Mouse (Mus musculus): ENCODE results near the gene Hfe2. TPM values are rescaled to one million over a fixed set of nuclear protein-coding genes. Genes with fewer than 3 reads are reported as not detected.
"Not testable (repeated sequence)": the region's sequence is repeated elsewhere in the genome, so short reads cannot be mapped to it uniquely, and the experiment has no call there.

Hfe2 gene
- polyA plus RNA-seq, 1 experiment from 2014 or later, result 0.57 TPM

GRCm38 (mm10) chr3:96484921-96485320 is 40.1 kb upstream of the Hfe2 start:
- Histone ChIP-seq H3K9me3 (ENCODE audit: control insufficient read depth, low read length) (no peaks in the 10 kb centered on the region), H3K9ac (ENCODE audit: low read length) (no peak overlapping the region), H3K4me2 (ENCODE audit: low read depth, low read length) (no peak overlapping the region), H3K4me3 (ENCODE audit: low read length) (no peak overlapping the region), H3K4me1 (replicated peaks; ENCODE audit: control insufficient read depth, insufficient read depth, low read length) (peaks cover 8% of the 10 kb centered on the region; the same call in 1 of the 2 replicates), H3K27me3 (ENCODE audit: control insufficient read depth, insufficient read depth, low read depth, low read length) (no peaks in the 10 kb centered on the region), H3K36me3 (ENCODE audit: control insufficient read depth, insufficient read depth, low read length) (no peaks in the 10 kb centered on the region), H3K27ac (ENCODE audit: low read length) (no peak overlapping the region)
- no peak for ATAC-seq (ENCODE audit: low read depth)
- WGBS, result 68% methylated on average over 4 of the region's 4 CpGs

GRCm38 (mm10) chr3:96485361-96485760 is 39.6 kb upstream of the Hfe2 start:
- Histone ChIP-seq H3K9ac (ENCODE audit: low read length) (no peak overlapping the region), H3K4me1 (replicated peaks; ENCODE audit: control insufficient read depth, insufficient read depth, low read length) (peaks cover 8% of the 10 kb centered on the region; the same call in 1 of the 2 replicates), H3K27ac (ENCODE audit: low read length) (no peak overlapping the region), H3K4me3 (ENCODE audit: low read length) (no peak overlapping the region), H3K36me3 (ENCODE audit: control insufficient read depth, insufficient read depth, low read length) (no peaks in the 10 kb centered on the region), H3K4me2 (ENCODE audit: low read depth, low read length) (0 out of 2 replicates have a peak overlapping the region, but pooled peaks have one; percentile 16), H3K27me3 (ENCODE audit: control insufficient read depth, insufficient read depth, low read depth, low read length) (no peaks in the 10 kb centered on the region), H3K9me3 (ENCODE audit: control insufficient read depth, low read length) (no peaks in the 10 kb centered on the region)
- WGBS, result 85% methylated on average over 2 of the region's 2 CpGs
- no peak for ATAC-seq (ENCODE audit: low read depth)

- 2% methylated on average over 3 of the region's 34 CpGs for WGBS
- not testable (repeated sequence) for H3K9ac ChIP-seq (ENCODE audit: low read length); H3K27me3 ChIP-seq (ENCODE audit: control insufficient read depth, insufficient read depth, low read depth, low read length); H3K36me3 ChIP-seq (ENCODE audit: control insufficient read depth, insufficient read depth, low read length); H3K27ac ChIP-seq (ENCODE audit: low read length); H3K4me2 ChIP-seq (ENCODE audit: low read depth, low read length); H3K9me3 ChIP-seq (ENCODE audit: control insufficient read depth, low read length); H3K4me1 ChIP-seq (replicated peaks; ENCODE audit: control insufficient read depth, insufficient read depth, low read length); H3K4me3 ChIP-seq (ENCODE audit: low read length)
- ATAC-seq (ENCODE audit: low read depth), result peak; percentile 62
These were observed 38.7 kb upstream of the Hfe2 start for GRCm38 (mm10) chr3:96486064-96486827.

- Histone ChIP-seq H3K4me2 (ENCODE audit: low read depth, low read length) (peak overlapping the region; percentile 56), H3K9ac (ENCODE audit: low read length) (0 out of 2 replicates have a peak overlapping the region, but pooled peaks have one; percentile 43), H3K27ac (ENCODE audit: low read length) (peak overlapping the region; percentile 36; the same call in 1 of the 2 replicates), H3K4me3 (ENCODE audit: low read length) (peak overlapping the region; percentile 33)
- WGBS, result 14% methylated on average over 5 of the region's 38 CpGs
- peak; percentile 84 for ATAC-seq (ENCODE audit: low read depth)
- not testable (repeated sequence) for H3K27me3 ChIP-seq (ENCODE audit: control insufficient read depth, insufficient read depth, low read depth, low read length); H3K4me1 ChIP-seq (replicated peaks; ENCODE audit: control insufficient read depth, insufficient read depth, low read length); H3K9me3 ChIP-seq (ENCODE audit: control insufficient read depth, low read length); H3K36me3 ChIP-seq (ENCODE audit: control insufficient read depth, insufficient read depth, low read length)
These were observed 38.0 kb upstream of the Hfe2 start for GRCm38 (mm10) chr3:96486828-96487559.

GRCm38 (mm10) chr3:96487596-96488289 is 37.2 kb upstream of the Hfe2 start:
- Histone ChIP-seq H3K4me1 (replicated peaks; ENCODE audit: control insufficient read depth, insufficient read depth, low read length) (peaks cover 8% of the 10 kb centered on the region; the same call in 1 of the 2 replicates), H3K9ac (ENCODE audit: low read length) (peak overlapping the region; percentile 46), H3K27me3 (ENCODE audit: control insufficient read depth, insufficient read depth, low read depth, low read length) (no peaks in the 10 kb centered on the region), H3K4me3 (ENCODE audit: low read length) (peak overlapping the region; percentile 37), H3K36me3 (ENCODE audit: control insufficient read depth, insufficient read depth, low read length) (no peaks in the 10 kb centered on the region), H3K27ac (ENCODE audit: low read length) (peak overlapping the region; percentile 89), H3K9me3 (ENCODE audit: control insufficient read depth, low read length) (no peaks in the 10 kb centered on the region), H3K4me2 (ENCODE audit: low read depth, low read length) (peak overlapping the region; percentile 56)
- no peak for ATAC-seq (ENCODE audit: low read depth)
- WGBS, result 3% methylated on average over 23 of the region's 26 CpGs

GRCm38 (mm10) chr3:96488290-96488906 is 36.6 kb upstream of the Hfe2 start:
- peak overlapping the region; percentile 46 for H3K9ac ChIP-seq (ENCODE audit: low read length)
- not testable (repeated sequence) for H3K27me3 ChIP-seq (ENCODE audit: control insufficient read depth, insufficient read depth, low read depth, low read length); H3K4me1 ChIP-seq (replicated peaks; ENCODE audit: control insufficient read depth, insufficient read depth, low read length); H3K36me3 ChIP-seq (ENCODE audit: control insufficient read depth, insufficient read depth, low read length); H3K9me3 ChIP-seq (ENCODE audit: control insufficient read depth, low read length)
- H3K27ac ChIP-seq (ENCODE audit: low read length), result peak overlapping the region; percentile 89
- H3K4me2 ChIP-seq (ENCODE audit: low read depth, low read length), result peak overlapping the region; percentile 56
- H3K4me3 ChIP-seq (ENCODE audit: low read length), result peak overlapping the region; percentile 37
- WGBS, result no CpG with 5 or more reads among the region's 55 CpGs
- ATAC-seq (ENCODE audit: low read depth), result peak; percentile 85

GRCm38 (mm10) chr3:96488907-96489629 is 35.9 kb upstream of the Hfe2 start:
- H3K36me3 ChIP-seq (ENCODE audit: control insufficient read depth, insufficient read depth, low read length); H3K27me3 ChIP-seq (ENCODE audit: control insufficient read depth, insufficient read depth, low read depth, low read length); H3K9me3 ChIP-seq (ENCODE audit: control insufficient read depth, low read length); H3K9ac ChIP-seq (ENCODE audit: low read length); H3K4me1 ChIP-seq (replicated peaks; ENCODE audit: control insufficient read depth, insufficient read depth, low read length); H3K4me3 ChIP-seq (ENCODE audit: low read length); H3K4me2 ChIP-seq (ENCODE audit: low read depth, low read length): not testable (repeated sequence)
- WGBS, result 0% methylated on average over 8 of the region's 31 CpGs
- H3K27ac ChIP-seq (ENCODE audit: low read length), result 0 out of 2 replicates have a peak overlapping the region, but pooled peaks have one; percentile 69
- ATAC-seq (ENCODE audit: low read depth), result peak; percentile 70

GRCm38 (mm10) chr3:96489636-96490035 is 35.3 kb upstream of the Hfe2 start:
- not testable (repeated sequence) for H3K4me1 ChIP-seq (replicated peaks; ENCODE audit: control insufficient read depth, insufficient read depth, low read length); H3K36me3 ChIP-seq (ENCODE audit: control insufficient read depth, insufficient read depth, low read length); H3K4me3 ChIP-seq (ENCODE audit: low read length); H3K27me3 ChIP-seq (ENCODE audit: control insufficient read depth, insufficient read depth, low read depth, low read length); ATAC-seq (ENCODE audit: low read depth); H3K9me3 ChIP-seq (ENCODE audit: control insufficient read depth, low read length); H3K4me2 ChIP-seq (ENCODE audit: low read depth, low read length); H3K9ac ChIP-seq (ENCODE audit: low read length)
- 50% methylated on average over 5 of the region's 8 CpGs for WGBS
- peak overlapping the region; percentile 69 for H3K27ac ChIP-seq (ENCODE audit: low read length)
